Mouse (Mus musculus) neural tube, embryonic 14.5 days (tissue): ENCODE data around the gene Zfp710. TPM values are rescaled to one million over a fixed set of nuclear protein-coding genes. Genes with fewer than 3 reads are reported as not detected.

Source experiments
- ATAC-seq: fragments of 200-750 bp; cut with Nextera tagmentation; 2 replicates; pipeline ENCODE4 v1.8.0; 2017; ENCODE audit warnings: low read depth, mild to moderate bottlenecking, moderate TSS enrichment, moderate library complexity
- H3K27ac ChIP-seq: fragments of 300-500 bp; sonication (generic); 2 replicates; pipeline ENCODE4 v1.5.1; 2014; ENCODE audit warnings: low read depth, mild to moderate bottlenecking, control low read depth, low read length, moderate library complexity, mixed read lengths
- H3K27me3 ChIP-seq: fragments of 300-500 bp; sonication (generic); 2 replicates; pipeline ENCODE4 v1.6.1; 2014; ENCODE audit warnings: low read length; ENCODE audit not compliant: control insufficient read depth, insufficient read depth
- H3K36me3 ChIP-seq: fragments of 300-500 bp; sonication (generic); 2 replicates; pipeline ENCODE4 v1.6.1; 2014; ENCODE audit warnings: low read length, mixed read lengths; ENCODE audit not compliant: control insufficient read depth, insufficient read depth
- H3K4me1 ChIP-seq: fragments of 300-500 bp; sonication (generic); 2 replicates; pipeline ENCODE4 v1.6.1; 2014; ENCODE audit warnings: low read length; ENCODE audit not compliant: control insufficient read depth, insufficient read depth
- H3K4me2 ChIP-seq: fragments of 300-500 bp; sonication (generic); 2 replicates; pipeline ENCODE4 v1.6.1; 2014; ENCODE audit warnings: mild to moderate bottlenecking, low read depth, low read length, control low read depth
- H3K4me3 ChIP-seq: fragments of 300-500 bp; sonication (generic); 2 replicates; pipeline ENCODE4 v1.5.1; 2014; ENCODE audit warnings: low read depth, low read length, control low read depth, mixed read lengths
- H3K9ac ChIP-seq: fragments of 300-500 bp; sonication (generic); replicated peaks from 2 replicates; pipeline ENCODE4 v1.6.1; 2014; ENCODE audit warnings: low read depth, mild to moderate bottlenecking, control low read depth, low read length, mixed read lengths
- H3K9me3 ChIP-seq: fragments of 300-500 bp; sonication (generic); 2 replicates; pipeline ENCODE4 v1.6.1; 2016; ENCODE audit warnings: low read length; ENCODE audit not compliant: control insufficient read depth
- WGBS: fragments of 180-500 bp; shearing (Covaris S2); extraction: QIAGEN DNeasy Blood & Tissue Kit; methylation state at CpG from one replicate; pipeline ENCODE4 v1.1.7; 2014; 5-methylcytosine and 5-hydroxymethylcytosine counted together
- polyA plus RNA-seq: library from polyadenylated mRNA; unstranded; fragments of >200 nt; fragmentation: Nextera tagmentation; extraction: Ambion mirVana; gene quantifications from 2 replicates; pipeline ENCODE4 v1.2.1, GENCODE M21; 2014

Gene Zfp710
- polyA plus RNA-seq, 1 experiment from 2014 or later: 14.1 TPM

DNA sequence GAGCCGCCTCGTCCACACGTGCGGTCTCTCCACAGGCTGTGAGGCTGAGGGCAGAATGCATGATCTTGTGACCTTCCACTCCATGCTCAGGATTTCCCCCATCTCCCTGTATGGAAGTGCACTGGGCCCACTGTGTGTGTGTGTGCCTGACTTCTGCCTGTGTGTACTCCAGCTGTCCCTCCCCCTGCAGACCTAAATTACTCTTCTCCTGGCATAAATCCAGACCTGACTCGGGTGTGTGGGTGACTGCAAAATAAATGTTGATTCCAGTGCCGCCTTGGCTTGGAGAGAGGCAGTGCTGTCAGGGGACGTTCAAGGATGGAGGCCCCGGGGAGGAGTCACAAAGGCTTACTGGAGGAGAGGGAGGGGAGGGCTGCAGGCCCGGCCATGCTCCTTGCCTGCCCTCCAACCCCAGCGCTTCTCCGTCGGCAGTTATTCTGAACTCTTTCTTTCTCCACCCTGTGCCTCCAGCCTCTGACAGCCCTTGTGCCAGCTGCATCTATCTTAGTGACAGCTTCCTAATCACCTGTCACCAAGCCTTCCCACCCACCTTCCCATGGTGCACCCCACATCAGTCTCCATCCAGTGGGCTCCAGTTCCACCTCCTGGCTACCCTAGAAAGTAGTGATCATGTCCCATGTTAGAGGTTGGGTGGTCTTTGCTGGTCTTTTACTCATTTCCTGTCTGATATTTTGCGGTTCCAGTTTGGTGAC lies 45.2 kb downstream of the Zfp710 start:
- 10% methylated on average over 13 of the region's 13 CpGs for WGBS
- H3K9me3 ChIP-seq: no peaks in the 10 kb centered on the region
- H3K36me3 ChIP-seq: no peaks in the 10 kb centered on the region
- H3K27ac ChIP-seq: peak overlapping the region; percentile 69
- H3K9ac ChIP-seq: no peak overlapping the region
- ATAC-seq: peak; percentile 73
- no peak overlapping the region for H3K4me3 ChIP-seq
- H3K27me3 ChIP-seq: no peaks in the 10 kb centered on the region
- no peak overlapping the region for H3K4me2 ChIP-seq
- H3K4me1 ChIP-seq: peaks cover 26% of the 10 kb centered on the region; the same call in 1 of the 2 replicates

DNA sequence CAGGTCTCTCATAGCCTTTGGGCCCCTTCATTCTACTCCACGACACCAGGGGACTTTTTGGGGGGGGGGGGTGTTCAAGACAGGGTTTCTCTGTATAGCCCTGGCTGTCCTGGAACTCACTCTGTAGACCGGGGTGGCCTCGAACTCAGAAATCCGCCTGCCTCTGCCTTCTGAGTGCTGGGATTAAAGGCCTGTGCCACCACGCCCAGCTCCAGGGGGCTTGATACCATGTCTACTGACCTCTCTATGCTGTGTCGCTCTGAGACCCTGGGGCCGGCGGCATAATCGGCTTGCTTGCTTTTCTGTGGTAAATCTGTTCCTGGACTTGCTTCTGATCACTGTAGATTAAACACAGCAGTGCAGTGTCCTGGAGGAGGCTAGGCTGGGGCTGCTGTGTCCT lies 46.6 kb downstream of the Zfp710 start:
- H3K9ac ChIP-seq: no peak overlapping the region
- peaks cover 38% of the 10 kb centered on the region for H3K4me1 ChIP-seq
- H3K27me3 ChIP-seq: no peaks in the 10 kb centered on the region
- no peak overlapping the region for H3K27ac ChIP-seq
- no peaks in the 10 kb centered on the region for H3K36me3 ChIP-seq
- WGBS: 91% methylated on average over 9 of the region's 9 CpGs
- no peak overlapping the region for H3K4me2 ChIP-seq
- ATAC-seq: no peak
- H3K4me3 ChIP-seq: no peak overlapping the region
- H3K9me3 ChIP-seq: no peaks in the 10 kb centered on the region

DNA sequence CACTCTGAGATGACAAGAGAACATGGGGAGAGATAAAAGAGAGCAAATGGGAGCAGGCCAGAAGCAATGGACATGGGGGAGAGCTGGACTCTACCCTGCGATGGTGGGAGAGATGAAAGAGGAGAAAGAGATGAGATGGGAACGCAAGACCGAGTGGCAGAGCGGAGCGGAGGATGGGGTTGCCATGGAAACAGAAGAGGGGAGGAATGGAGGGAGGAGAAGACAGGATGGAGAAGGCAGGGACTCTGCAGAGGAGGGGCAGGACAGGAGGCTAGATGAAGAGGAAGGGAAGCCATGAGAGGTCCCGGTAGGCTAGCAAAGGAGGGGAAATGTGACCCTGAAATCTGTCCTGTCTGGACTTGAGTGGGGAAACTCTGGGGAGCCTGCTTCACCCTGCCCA lies 47.7 kb downstream of the Zfp710 start:
- ATAC-seq: no peak
- no peaks in the 10 kb centered on the region for H3K9me3 ChIP-seq
- H3K4me3 ChIP-seq: no peak overlapping the region
- H3K27ac ChIP-seq: peak overlapping the region; percentile 4; the same call in 1 of the 2 replicates
- no peak overlapping the region for H3K9ac ChIP-seq
- no peaks in the 10 kb centered on the region for H3K27me3 ChIP-seq
- peaks cover 44% of the 10 kb centered on the region for H3K4me1 ChIP-seq
- no peak overlapping the region for H3K4me2 ChIP-seq
- no peaks in the 10 kb centered on the region for H3K36me3 ChIP-seq
- WGBS: 24% methylated on average over 6 of the region's 6 CpGs

DNA sequence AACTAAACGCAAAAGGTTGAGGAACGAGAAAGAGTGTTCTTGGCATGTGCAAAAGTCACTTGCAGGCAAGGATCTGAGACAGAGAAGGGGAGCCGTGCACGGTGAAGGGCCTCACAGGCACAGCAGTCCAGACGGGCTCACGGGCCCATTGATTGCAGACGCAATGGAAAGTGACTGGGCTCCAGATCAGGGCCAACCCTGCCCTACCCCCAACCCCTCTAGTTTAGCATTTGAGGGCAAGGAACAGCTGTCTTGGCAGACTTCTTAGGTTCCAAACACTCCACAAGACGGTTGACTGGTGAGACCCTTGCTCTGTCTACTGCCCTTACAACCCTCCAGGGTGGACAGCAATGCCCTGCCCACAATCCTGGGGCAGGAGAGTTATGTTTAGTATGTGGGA lies 48.9 kb downstream of the Zfp710 start:
- H3K4me1 ChIP-seq: peaks cover 44% of the 10 kb centered on the region
- no peak overlapping the region for H3K9ac ChIP-seq
- WGBS: 77% methylated on average over 8 of the region's 8 CpGs

DNA sequence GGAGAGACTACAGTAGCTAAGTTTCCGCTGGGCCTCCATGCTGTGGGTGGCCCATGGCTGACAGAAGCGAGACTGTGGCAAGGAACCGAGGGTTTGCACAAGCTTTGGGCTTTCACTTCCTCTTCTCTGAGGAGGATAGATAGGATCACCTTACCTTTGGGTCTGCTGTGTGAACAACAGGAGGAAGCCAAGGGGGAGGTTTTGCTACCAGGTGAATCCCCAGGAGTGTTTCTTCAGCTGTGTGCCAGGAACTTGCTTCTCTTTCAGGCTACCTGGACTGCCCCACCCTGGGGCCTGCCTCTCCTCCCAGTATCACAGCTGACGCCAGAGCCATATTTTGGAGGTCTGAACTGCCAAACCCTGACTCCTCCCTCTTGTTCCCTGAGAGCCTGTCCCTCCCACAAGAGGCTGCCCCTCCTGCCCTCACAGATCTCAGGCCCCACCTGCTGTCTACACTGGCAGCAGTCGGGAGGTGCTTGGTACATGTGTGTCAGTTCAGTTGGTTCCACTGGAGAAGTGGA lies 50.4 kb downstream of the Zfp710 start:
- H3K27ac ChIP-seq: no peak overlapping the region

More for the DNA sequence above, 48.9 kb downstream of the Zfp710 start:
- Histone ChIP-seq H3K36me3 (no peaks in the 10 kb centered on the region), H3K9me3 (no peaks in the 10 kb centered on the region), H3K4me2 (no peak overlapping the region), H3K27me3 (no peaks in the 10 kb centered on the region), H3K4me3 (no peak overlapping the region), H3K27ac (no peak overlapping the region)
- ATAC-seq: no peak

DNA sequence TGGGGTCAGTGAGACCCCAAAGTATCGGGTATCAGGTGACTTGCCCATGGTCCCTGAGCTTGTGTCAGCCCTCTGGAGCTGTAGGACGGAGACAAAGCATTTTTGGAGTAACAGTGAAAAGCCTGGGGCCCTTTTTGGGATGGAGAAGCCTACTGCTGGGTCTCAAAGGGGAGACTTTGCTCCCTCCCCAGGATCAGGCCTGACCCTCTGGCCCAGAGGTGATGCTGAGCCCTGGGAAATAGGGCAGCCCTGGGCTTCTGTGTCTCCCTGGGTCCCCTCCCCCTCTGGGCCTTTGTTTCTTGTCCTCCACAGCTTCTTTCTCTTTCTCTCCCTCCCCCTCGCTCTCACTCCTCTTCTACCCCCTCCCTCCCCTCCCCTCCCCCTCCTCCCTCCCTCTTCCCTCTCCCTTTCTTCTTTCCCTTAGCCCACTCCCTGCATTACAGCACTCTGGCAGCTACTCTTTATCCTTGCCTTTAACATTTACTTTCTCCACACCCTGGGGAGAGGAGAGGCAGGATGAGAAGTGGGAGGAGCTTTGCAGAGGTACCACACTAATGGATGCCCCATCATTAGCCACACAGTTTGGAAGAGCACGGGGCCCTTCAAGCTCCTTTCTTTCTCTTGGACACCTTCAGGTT lies 51.5 kb downstream of the Zfp710 start:
- H3K4me1 ChIP-seq: peaks cover 35% of the 10 kb centered on the region
- no peaks in the 10 kb centered on the region for H3K36me3 ChIP-seq
- WGBS: 9% methylated on average over 3 of the region's 4 CpGs
- no peak overlapping the region for H3K4me3 ChIP-seq
- no peaks in the 10 kb centered on the region for H3K27me3 ChIP-seq
- ATAC-seq: peak; percentile 28; the same call in 1 of the 2 replicates
- H3K27ac ChIP-seq: peak overlapping the region; percentile 52
- no peak overlapping the region for H3K4me2 ChIP-seq
- no peak overlapping the region for H3K9ac ChIP-seq
- H3K9me3 ChIP-seq: no peaks in the 10 kb centered on the region

More for the DNA sequence above, 50.4 kb downstream of the Zfp710 start:
- H3K9ac ChIP-seq: no peak overlapping the region
- WGBS: 45% methylated on average over 5 of the region's 5 CpGs
- no peak for ATAC-seq
- no peak overlapping the region for H3K4me3 ChIP-seq
- no peaks in the 10 kb centered on the region for H3K9me3 ChIP-seq
- H3K36me3 ChIP-seq: no peaks in the 10 kb centered on the region
- H3K4me1 ChIP-seq: peaks cover 37% of the 10 kb centered on the region
- no peak overlapping the region for H3K4me2 ChIP-seq
- H3K27me3 ChIP-seq: no peaks in the 10 kb centered on the region

DNA sequence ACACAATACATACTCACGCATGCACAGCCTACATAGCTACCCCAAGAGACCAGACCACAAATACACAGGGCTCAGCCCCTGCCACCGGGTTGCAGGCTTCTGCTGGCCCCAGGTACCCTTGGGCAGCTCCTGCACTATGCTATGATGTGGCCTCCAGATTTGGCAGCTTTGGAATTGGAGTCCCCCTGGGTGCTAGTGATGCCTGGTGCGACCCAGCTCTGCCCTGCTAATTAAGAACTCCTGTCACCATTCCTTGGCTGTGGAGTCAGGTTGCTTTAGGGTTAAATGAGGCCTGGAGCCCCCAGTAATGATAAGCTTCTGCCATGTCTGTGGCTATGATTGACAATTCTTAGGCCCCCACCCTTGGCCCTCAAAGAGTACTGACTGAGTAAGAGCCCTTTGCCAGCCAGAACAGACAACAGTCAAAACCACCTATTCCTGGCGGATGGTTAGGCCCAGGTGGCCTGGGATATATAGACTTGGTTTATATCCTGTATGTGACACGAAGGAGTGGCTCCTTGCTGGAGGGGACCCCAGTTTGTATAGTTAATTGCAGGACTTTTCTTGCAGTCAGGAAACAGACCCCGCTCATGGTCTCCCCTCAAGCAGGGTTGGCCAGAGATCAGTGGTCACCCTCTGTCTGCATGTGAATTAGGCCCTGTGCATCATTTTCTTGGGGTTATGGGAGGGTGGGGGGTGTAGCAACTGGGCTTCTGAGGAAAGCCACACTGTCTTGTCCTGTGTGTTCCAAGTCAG lies 52.5 kb downstream of the Zfp710 start:
- no peak overlapping the region for H3K4me3 ChIP-seq
- H3K36me3 ChIP-seq: no peaks in the 10 kb centered on the region; the same call in 1 of the 2 replicates
- 69% methylated on average over 6 of the region's 6 CpGs for WGBS
- peaks cover 30% of the 10 kb centered on the region for H3K4me1 ChIP-seq
- no peaks in the 10 kb centered on the region for H3K9me3 ChIP-seq
- H3K27ac ChIP-seq: no peak overlapping the region
- no peak; the same call in 1 of the 2 replicates for ATAC-seq
- H3K4me2 ChIP-seq: no peak overlapping the region
- no peaks in the 10 kb centered on the region for H3K27me3 ChIP-seq
- H3K9ac ChIP-seq: no peak overlapping the region

DNA sequence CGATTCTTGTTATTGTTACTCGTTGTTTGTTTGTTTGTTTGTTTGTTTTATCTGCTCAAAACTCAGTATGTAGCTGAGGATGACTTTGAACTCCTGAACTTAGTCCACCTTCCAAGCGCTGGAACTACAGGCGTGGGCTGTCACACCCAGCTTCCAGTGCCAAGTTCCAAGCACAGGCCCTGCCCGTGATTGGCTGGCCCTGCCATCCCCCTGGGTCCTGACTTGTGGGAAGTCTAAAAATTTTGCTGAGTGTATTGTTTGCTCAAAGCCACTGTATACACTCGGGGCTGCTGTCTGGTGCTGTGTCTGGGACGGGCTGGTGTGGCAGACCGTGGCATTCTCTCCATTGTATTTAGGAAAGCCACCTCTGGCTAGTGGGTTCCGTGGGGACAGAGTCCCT lies 53.2 kb downstream of the Zfp710 start:
- H3K9ac ChIP-seq: no peak overlapping the region
- peaks cover 23% of the 10 kb centered on the region for H3K4me1 ChIP-seq
- no peak overlapping the region for H3K27ac ChIP-seq

More for the DNA sequence above, 53.2 kb downstream of the Zfp710 start:
- 70% methylated on average over 9 of the region's 9 CpGs for WGBS
- no peaks in the 10 kb centered on the region; the same call in 1 of the 2 replicates for H3K36me3 ChIP-seq
- no peak overlapping the region for H3K4me3 ChIP-seq
- H3K27me3 ChIP-seq: no peaks in the 10 kb centered on the region
- no peak for ATAC-seq
- no peaks in the 10 kb centered on the region for H3K9me3 ChIP-seq
- no peak overlapping the region for H3K4me2 ChIP-seq
